Comparison of ENCODE assay signal across 26 mouse cellular contexts in the genomic region with DNA sequence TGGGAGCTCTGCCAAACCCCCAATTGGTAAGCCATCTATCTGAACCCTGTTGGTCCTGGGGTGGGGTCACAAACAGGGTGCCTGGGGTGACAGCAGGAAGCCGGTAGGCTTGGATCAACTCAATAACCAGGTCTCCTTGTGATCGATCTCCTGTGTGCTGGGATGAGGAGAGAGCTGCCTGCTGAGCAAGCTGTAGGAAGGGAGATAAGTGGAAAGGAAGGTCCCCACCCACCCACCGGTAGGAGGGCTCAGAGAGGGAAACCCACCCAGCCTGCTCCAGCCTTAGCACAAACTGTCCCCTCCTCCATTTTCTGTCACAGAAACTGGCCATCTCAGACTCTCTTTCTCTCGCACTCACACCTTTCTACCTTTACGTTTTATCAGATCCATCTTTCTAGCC. TPM values are rescaled to one million over a fixed set of nuclear protein-coding genes. Genes with fewer than 3 reads are reported as not detected.
DNase-seq lines count a peak whose midpoint lies in the region; ATAC-seq and TF ChIP-seq lines count a peak whose summit lies in the region.
"Had no signal": no experiment of that assay in that cellular context is flagged by ENCODE, and none has a peak within 500 bp of the region (broad histone marks: within the 10 kb centered on the region; RNA-seq: fewer than 3 reads in every experiment).

No protein-coding gene starts in this region.

- H3K79me2 ChIP-seq in MEL (ENCODE audit: control insufficient read depth, insufficient read depth, low read length, poor library complexity), result no peaks in the 10 kb centered on the region

- H3K27ac ChIP-seq in liver, embryonic 12.5 days, result no peak overlapping the region
- no peak overlapping the region for H3K27ac ChIP-seq in MEL (ENCODE audit: control insufficient read depth, low read depth, low read length)
- peak overlapping the region; percentile 7; the same call in 1 of the 2 replicates for H3K27ac ChIP-seq in small intestine, adult 2 months (ENCODE audit: insufficient read depth, low read depth, low read length)
- H3K27ac ChIP-seq: embryonic facial prominence, embryonic 13.5 days; embryonic facial prominence, embryonic 15.5 days; forebrain, embryonic 10.5 days; forebrain, embryonic 12.5 days had no signal

- no peak overlapping the region for H3K4me2 ChIP-seq in liver, embryonic 12.5 days
- H3K4me2 ChIP-seq: embryonic facial prominence, embryonic 13.5 days; embryonic facial prominence, embryonic 15.5 days; forebrain, embryonic 12.5 days had no signal

- no peak for TF ChIP-seq CTCF in MEL (IDR thresholded peaks at IDR 0.05 in 2 of 3, conservative IDR thresholded peaks at IDR 0.05 in 1 of 3; ENCODE audit: control insufficient read depth in 1 of 3, insufficient read depth in 1 of 3, low read depth in 2 of 3, low read length in 3 of 3, poor library complexity in 1 of 3, severe bottlenecking in 1 of 3)
- TF ChIP-seq CTCF in small intestine, adult 2 months (IDR thresholded peaks at IDR 0.05; ENCODE audit: extremely low read depth, insufficient read length, insufficient replicate concordance, low read depth, low read length), result no peak

- H3K27me3 ChIP-seq in liver, embryonic 12.5 days (replicated peaks), result peaks cover 4% of the 10 kb centered on the region; the same call in 1 of the 2 replicates
- H3K27me3 ChIP-seq in MEL (ENCODE audit: control insufficient read depth in 1 of 2, insufficient read depth in 2 of 2, low read length in 2 of 2), result no peaks in the 10 kb centered on the region
- no peaks in the 10 kb centered on the region for H3K27me3 ChIP-seq in small intestine, adult 2 months (ENCODE audit: control insufficient read depth, insufficient read depth, low read length)
- H3K27me3 ChIP-seq: embryonic facial prominence, embryonic 13.5 days; embryonic facial prominence, embryonic 15.5 days; forebrain, embryonic 12.5 days; Patski had no signal

- no peaks in the 10 kb centered on the region for H3K9me3 ChIP-seq in liver, embryonic 12.5 days (replicated peaks)
- no peaks in the 10 kb centered on the region for H3K9me3 ChIP-seq in MEL (replicated peaks; ENCODE audit: insufficient read depth, low read length)
- H3K9me3 ChIP-seq: embryonic facial prominence, embryonic 13.5 days; embryonic facial prominence, embryonic 15.5 days; forebrain, embryonic 10.5 days; forebrain, embryonic 12.5 days; G1E had no signal

- no peak for DNase-seq in liver
- DNase-seq in MEL (ENCODE audit: low read depth, low spot score), result peak; percentile 52
- no peak for DNase-seq in gastrocnemius, postnatal 4 days (ENCODE audit: low spot score in 2 of 2)
- DNase-seq: adrenal gland, adult 8-10 months; adrenal gland, postnatal 25 days; B cell, adult 2 months; cerebellum, adult 11 months; cerebellum, adult 18-20 months; cerebellum, adult 8-10 months; cerebellum, adult 9-11 months; embryo, embryonic 11 days had no signal

- peaks cover 12% of the 10 kb centered on the region for H3K4me1 ChIP-seq in liver, embryonic 12.5 days
- H3K4me1 ChIP-seq in MEL (ENCODE audit: control insufficient read depth in 1 of 2, insufficient read depth in 2 of 2, low read length in 2 of 2), result peaks cover 5 to 12% of the 10 kb centered on the region in 2 experiments
- H3K4me1 ChIP-seq in small intestine, adult 2 months (ENCODE audit: control insufficient read depth, insufficient read depth, insufficient read length, low read length), result peaks cover 5% of the 10 kb centered on the region; the same call in 1 of the 2 replicates
- H3K4me1 ChIP-seq: embryonic facial prominence, embryonic 13.5 days; embryonic facial prominence, embryonic 15.5 days; forebrain, embryonic 12.5 days had no signal

- no peak for TF ChIP-seq POLR2A in MEL (IDR thresholded peaks at IDR 0.05; ENCODE audit: control insufficient read depth in 1 of 2, insufficient read depth in 1 of 2, low read depth in 1 of 2, low read length in 2 of 2, poor library complexity in 1 of 2)
- TF ChIP-seq POLR2A in small intestine, adult 2 months (IDR thresholded peaks at IDR 0.05; ENCODE audit: low read depth, low read length), result no peak

- 13% methylated on average over 5 of the region's 5 CpGs for WGBS in liver, embryonic 12.5 days (ENCODE audit: insufficient replicate concordance)
- 36% methylated on average over 5 of the region's 5 CpGs for WGBS in small intestine, adult 2 months

- H3K9ac ChIP-seq in liver, embryonic 12.5 days, result no peak overlapping the region
- no peak overlapping the region for H3K9ac ChIP-seq in MEL (ENCODE audit: control insufficient read depth, low read depth, low read length, poor library complexity, severe bottlenecking)
- H3K9ac ChIP-seq: embryonic facial prominence, embryonic 13.5 days; embryonic facial prominence, embryonic 15.5 days; forebrain, embryonic 12.5 days had no signal

- H3K4me3 ChIP-seq in liver, embryonic 12.5 days, result no peak overlapping the region
- H3K4me3 ChIP-seq in MEL (ENCODE audit: control insufficient read depth in 1 of 2, insufficient read depth in 1 of 2, low read depth in 2 of 2, low read length in 2 of 2), result no peak overlapping the region
- H3K4me3 ChIP-seq in small intestine, adult 2 months (ENCODE audit: low read depth, low read length), result no peak overlapping the region
- H3K4me3 ChIP-seq: embryonic facial prominence, embryonic 13.5 days; embryonic facial prominence, embryonic 15.5 days; erythroblast, embryonic 14.5 days; forebrain, embryonic 10.5 days; forebrain, embryonic 12.5 days had no signal

- H3K36me3 ChIP-seq in liver, embryonic 12.5 days, result no peaks in the 10 kb centered on the region
- peaks cover 0 to 8% of the 10 kb centered on the region in 2 experiments; a peak in 2 of 4 replicates for H3K36me3 ChIP-seq in MEL (ENCODE audit: control insufficient read depth in 1 of 2, insufficient read depth in 2 of 2, low read length in 2 of 2)
- no peaks in the 10 kb centered on the region for H3K36me3 ChIP-seq in small intestine, adult 2 months (ENCODE audit: control insufficient read depth, insufficient read depth, low read length)
- H3K36me3 ChIP-seq: embryonic facial prominence, embryonic 13.5 days; embryonic facial prominence, embryonic 15.5 days; forebrain, embryonic 10.5 days; forebrain, embryonic 12.5 days; G1E had no signal

- TF ChIP-seq EP300 in MEL (IDR thresholded peaks at IDR 0.05; ENCODE audit: low read depth in 1 of 2, low read length in 2 of 2), result peak in 1 of 2 experiments; percentile 35; a peak in 2 of 4 replicates

- peak; percentile 52; the same call in 1 of the 2 replicates for ATAC-seq in liver, embryonic 12.5 days
- ATAC-seq: activated CD4-positive, CD25-positive, alpha-beta regulatory T cell, adult 4 months; CD4-positive, CD25-positive, alpha-beta regulatory T cell, adult 4 months; forebrain, embryonic 14.5 days; forebrain, embryonic 16.5 days; Patski had no signal

- TF ChIP-seq RAD21 in MEL (IDR thresholded peaks at IDR 0.05; ENCODE audit: low read depth, low read length), result no peak

TF ChIP-seq in MEL, 35 proteins besides CTCF, POLR2A, EP300 and RAD21:
- TF ChIP-seq NELFE (IDR thresholded peaks at IDR 0.05; ENCODE audit: low read depth, low read length), result no peak
- no peak for TF ChIP-seq ZMIZ1 (IDR thresholded peaks at IDR 0.05; ENCODE audit: low read depth, low read length)
- TF ChIP-seq TAL1 (IDR thresholded peaks at IDR 0.05; ENCODE audit: low read length), result peak; percentile 38; the same call in 1 of the 2 replicates
- TF ChIP-seq CHD2 (IDR thresholded peaks at IDR 0.05; ENCODE audit: low read length), result no peak
- no peak for TF ChIP-seq MXI1 (IDR thresholded peaks at IDR 0.05; ENCODE audit: low read depth, low read length)

RNA-seq across cellular contexts. Expression of a gene that starts 3.6 kb away (rescaled TPM):
- 0.11 and 0.39 TPM in 2 replicates for polyA plus RNA-seq in liver, embryonic 12.5 days (2016; fragmentation: Nextera tagmentation; extraction: Ambion mirVana)
- not detected in 2 replicates for total RNA-seq in MEL (2012; rRNA removed)
- under 1 TPM in 1 of 2 experiments, not detected in 1; 0.03 TPM for polyA plus RNA-seq in MEL (2012; ENCODE audit: insufficient read depth in 1 of 2, insufficient read length in 2 of 2, low read depth in 1 of 2, low replicate concordance in 2 of 2, missing spikeins in 1 of 2)
- polyA plus RNA-seq in small intestine, adult 2 months (2012; rRNA removed), result 30.2 and 41.4 TPM in 2 replicates
- not detected for total RNA-seq in gastrocnemius, postnatal 4 days (2021)
- total RNA-seq: adrenal gland, adult 18-20 months; adrenal gland, adult 8-10 months; adrenal gland, postnatal 25 days; adrenal gland, postnatal 4 days had no signal
- polyA plus RNA-seq: erythroblast, embryonic 14.5 days; forebrain, embryonic 12.5 days; forebrain, embryonic 14.5 days; G1E; Patski had no signal

RNA-seq across cellular contexts. Expression of a gene that starts 34.0 kb away (rescaled TPM):
- polyA plus RNA-seq in liver, embryonic 12.5 days (2016; fragmentation: Nextera tagmentation; extraction: Ambion mirVana), result 9.7 and 10.0 TPM in 2 replicates
- 17.4 and 22.5 TPM in 2 replicates for total RNA-seq in MEL (2012; rRNA removed)
- 10 to 100 TPM in 1 of 2 experiments, not detected in 1; 19.0 TPM for polyA plus RNA-seq in MEL (2012; ENCODE audit: insufficient read depth in 1 of 2, insufficient read length in 2 of 2, low read depth in 1 of 2, low replicate concordance in 2 of 2, missing spikeins in 1 of 2)
- 0.62 and 1.6 TPM in 2 replicates for polyA plus RNA-seq in small intestine, adult 2 months (2012; rRNA removed)
- total RNA-seq in gastrocnemius, postnatal 4 days (2021), result 1 to 10 TPM; 6.0 to 6.4 TPM

RNA-seq across cellular contexts. Expression of a gene that starts 34.7 kb away (rescaled TPM):
- polyA plus RNA-seq in liver, embryonic 12.5 days (2016; fragmentation: Nextera tagmentation; extraction: Ambion mirVana), result 58.6 and 59.6 TPM in 2 replicates
- 32.4 and 36.6 TPM in 2 replicates for total RNA-seq in MEL (2012; rRNA removed)
- polyA plus RNA-seq in MEL (2012; ENCODE audit: insufficient read depth in 1 of 2, insufficient read length in 2 of 2, low read depth in 1 of 2, low replicate concordance in 2 of 2, missing spikeins in 1 of 2), result 100 to 1,000 TPM in 1 of 2 experiments, 10 to 100 TPM in 1; 74.9 to 131 TPM
- 1.2 and 2.6 TPM in 2 replicates for polyA plus RNA-seq in small intestine, adult 2 months (2012; rRNA removed)
- 10 to 100 TPM; 27.2 to 27.3 TPM for total RNA-seq in gastrocnemius, postnatal 4 days (2021)

Comparison
In these comparisons a context has a peak if more than half of its experiments do, and no peak if none do; other contexts are left out.
1. RNA of a gene that starts 3.6 kb away (polyA plus RNA-seq): 30.2 to 41.4 TPM in small intestine, adult 2 months; 0.11 to 0.39 TPM in liver, embryonic 12.5 days and 0.03 TPM in MEL; every median in the first group is over 10 times any median in the second.
2. RNA of a gene that starts 34.7 kb away (polyA plus RNA-seq): 74.9 to 131 TPM in MEL and 58.6 to 59.6 TPM in liver, embryonic 12.5 days; 1.2 to 2.6 TPM in small intestine, adult 2 months; every median in the first group is over 10 times any median in the second.